Mouse (Mus musculus) CH12.LX (cell line): ENCODE data around the gene Evpl. TPM values are rescaled to one million over a fixed set of nuclear protein-coding genes. Genes with fewer than 3 reads are reported as not detected.

Experiments
- DNase-seq: peaks from one replicate; pipeline ENCODE4 v3.0.0-alpha.2; 2013; ENCODE audit errors: extremely low read depth
- H3K27ac ChIP-seq: 2 replicates; pipeline ENCODE4 v1.5.1; 2012; ENCODE audit warnings: low read depth, mild to moderate bottlenecking, control low read depth, moderate library complexity; ENCODE audit not compliant: insufficient read depth
- H3K27me3 ChIP-seq: replicated peaks from 2 replicates; pipeline ENCODE3; 2012; ENCODE audit warnings: inconsistent platforms
- H3K36me3 ChIP-seq, 2 experiments: replicated peaks in 1 of 2; 2 replicates each; pipeline versions ENCODE3 to v1.6.1; 2012; ENCODE audit warnings: inconsistent platforms in 1 of 2, low read length in 1 of 2, mild to moderate bottlenecking in 1 of 2, mixed read lengths in 1 of 2, moderate library complexity in 1 of 2; ENCODE audit not compliant: control insufficient read depth in 1 of 2, insufficient read depth in 1 of 2
- H3K4me1 ChIP-seq, 2 experiments: 2 replicates each; pipeline ENCODE4 v1.6.1; 2012; ENCODE audit warnings: inconsistent platforms in 1 of 2, moderate library complexity in 1 of 2; ENCODE audit not compliant: insufficient read depth in 2 of 2, control insufficient read depth in 1 of 2
- H3K4me2 ChIP-seq: 2 replicates; pipeline ENCODE4 v1.6.1; 2012; ENCODE audit warnings: low read depth, mild to moderate bottlenecking, control low read depth; ENCODE audit not compliant: poor library complexity, insufficient read depth, severe bottlenecking
- H3K4me3 ChIP-seq, 3 experiments: fragments of 150-350 bp in 1 of 3; sonication (generic) in 1 of 3; replicated peaks in 1 of 3; 2 replicates each; pipeline versions ENCODE3 to v1.5.1; 2011 to 2012; ENCODE audit warnings: low read depth in 2 of 3, low read length in 2 of 3, mild to moderate bottlenecking in 2 of 3, moderate library complexity in 2 of 3, control low read depth in 1 of 3, improper control_type of control experiment in 1 of 3, inconsistent platforms in 1 of 3, mixed read lengths in 1 of 3; ENCODE audit not compliant: poor library complexity in 1 of 3
- H3K79me2 ChIP-seq: replicated peaks from 2 replicates; pipeline ENCODE4 v1.6.1; 2012; ENCODE audit warnings: mild to moderate bottlenecking, moderate library complexity; ENCODE audit not compliant: control insufficient read depth, poor library complexity, insufficient read depth, severe bottlenecking; ENCODE audit errors: extremely low read depth
- H3K9ac ChIP-seq: 2 replicates; pipeline ENCODE4 v1.6.1; 2012; ENCODE audit warnings: low read depth, mild to moderate bottlenecking, control low read depth, moderate library complexity; ENCODE audit not compliant: insufficient read depth
- H3K9me3 ChIP-seq: replicated peaks from 2 replicates; pipeline ENCODE3; 2012; ENCODE audit warnings: low read length, inconsistent platforms, mixed read lengths
- BHLHE40 ChIP-seq: IDR thresholded peaks from 2 replicates; pipeline ENCODE4 v1.6.1; 2011; ENCODE audit warnings: mild to moderate bottlenecking, low read depth, low read length, improper control_type of control experiment
- CHD1 ChIP-seq: IDR thresholded peaks from 2 replicates; pipeline ENCODE4 v1.6.1; 2012; ENCODE audit warnings: low read depth, low read length, improper control_type of control experiment, inconsistent platforms
- CTCF ChIP-seq, 2 experiments: IDR thresholded peaks in 1 of 2; conservative IDR thresholded peaks in 1 of 2; 2 replicates each; pipeline ENCODE4 v1.5.1; 2011 to 2012; ENCODE audit warnings: low read depth in 2 of 2, low read length in 2 of 2, improper control_type of control experiment in 1 of 2, inconsistent platforms in 1 of 2, mild to moderate bottlenecking in 1 of 2, moderate library complexity in 1 of 2
- ETS1 ChIP-seq: conservative IDR thresholded peaks from 2 replicates; pipeline ENCODE4 v1.6.1; 2012; ENCODE audit warnings: low read depth, mild to moderate bottlenecking, inconsistent platforms, low read length, improper control_type of control experiment, moderate library complexity
- GABPA ChIP-seq: IDR thresholded peaks from 2 replicates; pipeline ENCODE4 v1.6.1; 2012; ENCODE audit warnings: low read depth, low read length, improper control_type of control experiment, inconsistent platforms; ENCODE audit not compliant: insufficient replicate concordance
- MAFK ChIP-seq: IDR thresholded peaks from 2 replicates; pipeline ENCODE4 v1.6.1; 2011; ENCODE audit warnings: low read length, improper control_type of control experiment; ENCODE audit not compliant: insufficient replicate concordance
- MAX ChIP-seq: IDR thresholded peaks from 2 replicates; pipeline ENCODE4 v1.6.1; 2011; ENCODE audit warnings: low read length, improper control_type of control experiment
- MAZ ChIP-seq: IDR thresholded peaks from 2 replicates; pipeline ENCODE4 v1.6.1; 2012; ENCODE audit warnings: low read depth, mild to moderate bottlenecking, inconsistent platforms, low read length, improper control_type of control experiment, moderate library complexity
- MXI1 ChIP-seq: IDR thresholded peaks from 2 replicates; pipeline ENCODE4 v1.6.1; 2011; ENCODE audit warnings: mild to moderate bottlenecking, low read depth, low read length, improper control_type of control experiment
- MYC ChIP-seq: IDR thresholded peaks from 2 replicates; pipeline ENCODE4 v1.6.1; 2011; ENCODE audit warnings: low read depth, mild to moderate bottlenecking, improper control_type of control experiment, low read length
- NRF1 ChIP-seq: IDR thresholded peaks from 2 replicates; pipeline ENCODE4 v1.6.1; 2014; ENCODE audit warnings: low read depth, mild to moderate bottlenecking, inconsistent platforms, low read length, improper control_type of control experiment, moderate library complexity
- PAX5 ChIP-seq: IDR thresholded peaks from 2 replicates; pipeline ENCODE4 v1.6.1; 2012; ENCODE audit warnings: low read length, inconsistent platforms, mixed read lengths
- POLR2A ChIP-seq: IDR thresholded peaks from 2 replicates; pipeline ENCODE4 v1.6.1; 2011; ENCODE audit warnings: low read depth, mild to moderate bottlenecking, improper control_type of control experiment, low read length
- RAD21 ChIP-seq: IDR thresholded peaks from 2 replicates; pipeline ENCODE4 v1.6.1; 2011; ENCODE audit warnings: low read depth, mild to moderate bottlenecking, low read length, improper control_type of control experiment, moderate library complexity
- SMC3 ChIP-seq: IDR thresholded peaks from 2 replicates; pipeline ENCODE4 v1.6.1; 2011; ENCODE audit warnings: low read depth, low read length, improper control_type of control experiment
- TBP ChIP-seq: conservative IDR thresholded peaks from 2 replicates; pipeline ENCODE4 v1.6.1; 2011; ENCODE audit warnings: low read depth, low read length, improper control_type of control experiment
- TCF12 ChIP-seq: IDR thresholded peaks from 2 replicates; pipeline ENCODE4 v1.6.1; 2014; ENCODE audit warnings: low read depth, mild to moderate bottlenecking, inconsistent platforms, low read length, improper control_type of control experiment
- USF1 ChIP-seq: IDR thresholded peaks from 2 replicates; pipeline ENCODE4 v1.6.1; 2014; ENCODE audit warnings: low read depth, mild to moderate bottlenecking, inconsistent platforms, low read length, improper control_type of control experiment
- ZC3H11A ChIP-seq: IDR thresholded peaks from 2 replicates; pipeline ENCODE4 v1.6.1; 2012; ENCODE audit warnings: low read depth, mild to moderate bottlenecking, inconsistent platforms, low read length, improper control_type of control experiment
- ZKSCAN1 ChIP-seq: IDR thresholded peaks from 2 replicates; pipeline ENCODE4 v1.6.1; 2012; ENCODE audit warnings: low read depth, inconsistent platforms, low read length, improper control_type of control experiment, borderline replicate concordance
- ZMIZ1 ChIP-seq: IDR thresholded peaks from 2 replicates; pipeline ENCODE4 v1.6.1; 2012; ENCODE audit warnings: low read depth, mild to moderate bottlenecking, inconsistent platforms, low read length, improper control_type of control experiment
- ZNF384 ChIP-seq: IDR thresholded peaks from 2 replicates; pipeline ENCODE4 v1.6.1; 2012; ENCODE audit warnings: low read depth, low read length, improper control_type of control experiment, inconsistent platforms
- dilution Hi-C: fragments of 300-500 bp; cut with MboI; formaldehyde crosslinking; loops from 2 replicates; pipeline ENCODE4 v1.14.3; 2020; ENCODE audit warnings: low sequenced_read_pairs; ENCODE audit not compliant: extremely low pct_unique_long_range_greater_than_20kb, extremely low pct_ligation_motif_present
- in situ Hi-C: fragments of 300-500 bp; cut with MboI; formaldehyde crosslinking; loops from 3 replicates; pipeline ENCODE4 v1.14.3; 2019; ENCODE audit warnings: low sequenced_read_pairs, low pct_ligation_motif_present, low pct_unique_long_range_greater_than_20kb, mixed read lengths
- polyA plus RNA-seq: library from polyadenylated mRNA; unstranded; fragments of >175 nt; gene quantifications from 2 replicates; pipeline ENCODE4 v1.2.1, GENCODE M21; 2012; ENCODE audit warnings: low read depth; ENCODE audit not compliant: insufficient read length
- total RNA-seq, 2 experiments: library from RNA; depleted of rRNA; stranded (reverse); fragments of 300-350 nt in 1 of 2; fragments of >200 nt in 1 of 2; gene quantifications; 2 replicates each; pipeline ENCODE4 v1.2.3; 2012 to 2014

Evpl gene
- total and polyA plus RNA-seq, 3 experiments, result 0.21 to 0.23 TPM; not detected in 1

GRCm38 (mm10) chr11:116198639-116199531 is 39.0 kb downstream of the Evpl start, which contains the start of the genes Ten1 and Acox1 (continued):
- TF ChIP-seq MAFK (no peak), MAX (peak; percentile 80), BHLHE40 (peak; percentile 99), TCF12 (peak; percentile 11), ZC3H11A (no peak), MYC (no peak), CTCF (conservative IDR thresholded peaks at IDR 0.05 in 1 of 2, IDR thresholded peaks at IDR 0.05 in 1 of 2; ENCODE audit: low read depth in 2 of 2, low read length in 2 of 2) (no peak), PAX5 (no peak), USF1 (peak; percentile 93), ZKSCAN1 (no peak), TBP (peak; percentile 59; the same call in 1 of the 2 replicates)
- TF ChIP-seq, all 38 proteins: peak for 22

GRCm38 (mm10) chr11:116198132-116198531 is 39.7 kb downstream of the Evpl start:
- Histone ChIP-seq H3K4me2 (peak overlapping the region; percentile 57), H3K36me3 (peaks cover 0 to 20% of the 10 kb centered on the region in 2 experiments), H3K4me3 (peak overlapping the region; percentile 73 to 77 (median 74)), H3K4me1 (peaks cover 14 to 40% of the 10 kb centered on the region in 2 experiments), H3K27ac (0 out of 2 replicates have a peak overlapping the region, but pooled peaks have one; percentile 14), H3K9me3 (no peaks in the 10 kb centered on the region), H3K27me3 (no peaks in the 10 kb centered on the region), H3K9ac (peak overlapping the region; percentile 94), H3K79me2 (peaks cover 10% of the 10 kb centered on the region)
- TF ChIP-seq MAX (peak; percentile 56), MXI1 (no peak), NRF1 (peak; percentile 27; the same call in 1 of the 2 replicates)
- peak; percentile 27 for DNase-seq
- in situ Hi-C loops (no loop called here), dilution Hi-C loops (no loop called here)

DNA sequence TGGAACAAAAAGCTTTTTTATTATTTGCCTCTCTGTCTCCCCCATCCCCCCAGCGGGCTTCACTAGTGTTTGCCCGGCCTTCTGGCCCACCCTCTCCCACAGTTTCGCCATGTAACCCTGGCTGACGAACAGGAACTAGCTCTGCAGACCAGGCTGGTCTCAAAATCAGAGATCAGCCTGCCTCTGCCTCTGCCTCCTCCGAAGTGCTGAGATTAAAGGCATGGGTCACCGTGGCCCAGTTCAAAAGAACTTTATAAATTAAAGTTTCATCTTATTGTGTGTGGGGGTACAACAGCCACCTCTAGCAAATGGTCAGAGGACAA is 40.3 kb downstream of the Evpl start:
- no peak for TF ChIP-seq BHLHE40
- TF ChIP-seq CTCF (conservative IDR thresholded peaks at IDR 0.05 in 1 of 2, IDR thresholded peaks at IDR 0.05 in 1 of 2; ENCODE audit: low read depth in 2 of 2, low read length in 2 of 2), result no peak
- no peak for TF ChIP-seq GABPA
- no peak for TF ChIP-seq SMC3
- no peak for TF ChIP-seq ZC3H11A
- no peak for TF ChIP-seq RAD21
- TF ChIP-seq ETS1, result no peak
- no peak for TF ChIP-seq ZNF384
- TF ChIP-seq POLR2A, result no peak
- TF ChIP-seq MAZ, result no peak
- TF ChIP-seq CHD1, result no peak
- TF ChIP-seq ZMIZ1, result no peak
- TF ChIP-seq, all 38 proteins: peak for 0

More for the DNA sequence above, 40.3 kb downstream of the Evpl start:
- Histone ChIP-seq H3K27me3 (no peaks in the 10 kb centered on the region), H3K27ac (no peak overlapping the region), H3K79me2 (peaks cover 10% of the 10 kb centered on the region), H3K36me3 (peaks cover 0 to 20% of the 10 kb centered on the region in 2 experiments), H3K4me2 (peak overlapping the region; percentile 64), H3K4me3 (peak overlapping the region in 1 of 3 experiments; percentile 11), H3K9me3 (no peaks in the 10 kb centered on the region), H3K4me1 (peaks cover 14 to 40% of the 10 kb centered on the region in 2 experiments), H3K9ac (peak overlapping the region; percentile 27; the same call in 1 of the 2 replicates)
- in situ Hi-C loops (no loop called here), dilution Hi-C loops (no loop called here)
- no peak for DNase-seq
